Mouse (Mus musculus): Measurements from ENCODE around the gene Lrrk2.
"Not testable (repeated sequence)": the region's sequence is repeated elsewhere in the genome, so short reads cannot be mapped to it uniquely, and the experiment has no call there.

The Lrrk2 gene

GRCm38 (mm10) chr15:91835319-91835718 lies 162.3 kb downstream of the Lrrk2 start:
- no peak for DNase-seq (ENCODE audit: low spot score)

GRCm38 (mm10) chr15:91837965-91838364 lies 165.0 kb downstream of the Lrrk2 start, which contains the start of gene Smgc:
Gene Smgc, plus strand, starts transcription at chr15:91838265.
- no peak for DNase-seq (ENCODE audit: low spot score)

- DNase-seq (ENCODE audit: low spot score) = not testable (repeated sequence)
Observed at GRCm38 (mm10) chr15:91864130-91864529, 191.2 kb downstream of the Lrrk2 start.
